Mouse (Mus musculus): ENCODE results near the gene Ppp1r2. TPM values are rescaled to one million over a fixed set of nuclear protein-coding genes. Genes with fewer than 3 reads are reported as not detected.
"Not testable (repeated sequence)": the region's sequence is repeated elsewhere in the genome, so short reads cannot be mapped to it uniquely, and the experiment has no call there.

The Ppp1r2 gene
- polyA plus RNA-seq (2015; fragmentation: Nextera tagmentation; extraction: Ambion mirVana): 143 and 160 TPM in 2 replicates

- no peaks in the 10 kb centered on the region for H3K36me3 ChIP-seq (ENCODE audit: insufficient read depth, low read length)
- H3K4me3 ChIP-seq (ENCODE audit: low read depth, low read length): peak within 1 kb of the TSS; percentile 78
- H3K4me1 ChIP-seq (ENCODE audit: insufficient read depth, low read depth, low read length): peaks cover 8% of the 10 kb centered on the region; the same call in 1 of the 2 replicates
- 1% methylated on average over 72 of the region's 83 CpGs for WGBS
- ATAC-seq: peak; percentile 94
- DNase-seq (ENCODE audit: low spot score): peak; percentile 96
- peak within 1 kb of the TSS; percentile 48 for H3K4me2 ChIP-seq (replicated peaks; ENCODE audit: low read depth, low read length)
- H3K27me3 ChIP-seq (replicated peaks; ENCODE audit: insufficient read depth, low read length): no peaks in the 10 kb centered on the region
- TF ChIP-seq EP300 (IDR thresholded peaks at IDR 0.05) (no peak), CTCF (IDR thresholded peaks at IDR 0.05) (peak; percentile 40)
- peak within 1 kb of the TSS; percentile 92 for H3K27ac ChIP-seq (ENCODE audit: low read length)
- peak within 1 kb of the TSS; percentile 94 for H3K9ac ChIP-seq (replicated peaks; ENCODE audit: low read depth)
- H3K9me3 ChIP-seq (ENCODE audit: low read length): no peaks in the 10 kb centered on the region
These were observed at the start of gene Ppp1r2 for GRCm38 (mm10) chr16:31274674-31275460. Gene Ppp1r2, minus strand, starts transcription at chr16:31275277.

GRCm38 (mm10) chr16:31321501-31321900, 46.4 kb upstream of the Ppp1r2 start:
- WGBS: 59% methylated on average over 4 of the region's 4 CpGs
- Histone ChIP-seq H3K27me3 (replicated peaks; ENCODE audit: insufficient read depth, low read length) (no peaks in the 10 kb centered on the region), H3K9me3 (ENCODE audit: low read length) (no peaks in the 10 kb centered on the region), H3K27ac (ENCODE audit: low read length) (no peak overlapping the region), H3K36me3 (ENCODE audit: insufficient read depth, low read length) (no peaks in the 10 kb centered on the region), H3K4me3 (ENCODE audit: low read depth, low read length) (no peak overlapping the region), H3K9ac (replicated peaks; ENCODE audit: low read depth) (no peak overlapping the region), H3K4me1 (ENCODE audit: insufficient read depth, low read depth, low read length) (peaks cover 9% of the 10 kb centered on the region; the same call in 1 of the 2 replicates), H3K4me2 (replicated peaks; ENCODE audit: low read depth, low read length) (no peak overlapping the region)
- DNase-seq (ENCODE audit: low spot score): no peak
- TF ChIP-seq CTCF (IDR thresholded peaks at IDR 0.05) (no peak), EP300 (IDR thresholded peaks at IDR 0.05) (no peak)
- ATAC-seq: no peak

GRCm38 (mm10) chr16:31320954-31321353, 45.9 kb upstream of the Ppp1r2 start:
- H3K4me2 ChIP-seq (replicated peaks; ENCODE audit: low read depth, low read length): no peak overlapping the region
- no peak overlapping the region for H3K9ac ChIP-seq (replicated peaks; ENCODE audit: low read depth)
- TF ChIP-seq CTCF (IDR thresholded peaks at IDR 0.05): no peak
- no peak for TF ChIP-seq EP300 (IDR thresholded peaks at IDR 0.05)
- ATAC-seq: no peak
- DNase-seq (ENCODE audit: low spot score): no peak
- no peaks in the 10 kb centered on the region for H3K27me3 ChIP-seq (replicated peaks; ENCODE audit: insufficient read depth, low read length)
- H3K4me3 ChIP-seq (ENCODE audit: low read depth, low read length): no peak overlapping the region
- H3K36me3 ChIP-seq (ENCODE audit: insufficient read depth, low read length): no peaks in the 10 kb centered on the region
- peaks cover 6% of the 10 kb centered on the region; the same call in 1 of the 2 replicates for H3K4me1 ChIP-seq (ENCODE audit: insufficient read depth, low read depth, low read length)
- no peaks in the 10 kb centered on the region for H3K9me3 ChIP-seq (ENCODE audit: low read length)
- H3K27ac ChIP-seq (ENCODE audit: low read length): no peak overlapping the region
- 73% methylated on average over 7 of the region's 7 CpGs for WGBS

GRCm38 (mm10) chr16:31319723-31320122, 44.6 kb upstream of the Ppp1r2 start:
- H3K27ac ChIP-seq (ENCODE audit: low read length): peak overlapping the region; percentile 71
- not testable (repeated sequence) for ATAC-seq

GRCm38 (mm10) chr16:31319316-31319715, 44.2 kb upstream of the Ppp1r2 start:
- 49% methylated on average over 4 of the region's 4 CpGs for WGBS
- DNase-seq (ENCODE audit: low spot score): peak; percentile 75
- peak; percentile 28 for ATAC-seq

More at GRCm38 (mm10) chr16:31319723-31320122, 44.6 kb upstream of the Ppp1r2 start:
- H3K36me3 ChIP-seq (ENCODE audit: insufficient read depth, low read length); H3K4me3 ChIP-seq (ENCODE audit: low read depth, low read length); H3K27me3 ChIP-seq (replicated peaks; ENCODE audit: insufficient read depth, low read length); DNase-seq (ENCODE audit: low spot score); H3K4me2 ChIP-seq (replicated peaks; ENCODE audit: low read depth, low read length); H3K9me3 ChIP-seq (ENCODE audit: low read length); H3K9ac ChIP-seq (replicated peaks; ENCODE audit: low read depth); H3K4me1 ChIP-seq (ENCODE audit: insufficient read depth, low read depth, low read length): not testable (repeated sequence)
- WGBS: 65% methylated on average over 3 of the region's 3 CpGs
- peak; percentile 31 for TF ChIP-seq CTCF (IDR thresholded peaks at IDR 0.05)

GRCm38 (mm10) chr16:31318418-31318817, 43.3 kb upstream of the Ppp1r2 start:
- Histone ChIP-seq H3K9ac (replicated peaks; ENCODE audit: low read depth) (no peak overlapping the region), H3K36me3 (ENCODE audit: insufficient read depth, low read length) (no peaks in the 10 kb centered on the region), H3K4me3 (ENCODE audit: low read depth, low read length) (no peak overlapping the region), H3K9me3 (ENCODE audit: low read length) (no peaks in the 10 kb centered on the region), H3K27ac (ENCODE audit: low read length) (peak overlapping the region; percentile 71), H3K4me1 (ENCODE audit: insufficient read depth, low read depth, low read length) (peaks cover 10% of the 10 kb centered on the region; the same call in 1 of the 2 replicates), H3K27me3 (replicated peaks; ENCODE audit: insufficient read depth, low read length) (no peaks in the 10 kb centered on the region), H3K4me2 (replicated peaks; ENCODE audit: low read depth, low read length) (no peak overlapping the region)
- TF ChIP-seq EP300 (IDR thresholded peaks at IDR 0.05): peak; percentile 78
- no peak for TF ChIP-seq CTCF (IDR thresholded peaks at IDR 0.05)
- peak; percentile 78 for DNase-seq (ENCODE audit: low spot score)
- WGBS: 28% methylated on average over 2 of the region's 2 CpGs
- peak; percentile 14; the same call in 1 of the 2 replicates for ATAC-seq

More at GRCm38 (mm10) chr16:31319316-31319715, 44.2 kb upstream of the Ppp1r2 start:
- H3K27me3 ChIP-seq (replicated peaks; ENCODE audit: insufficient read depth, low read length): no peaks in the 10 kb centered on the region
- no peak for TF ChIP-seq EP300 (IDR thresholded peaks at IDR 0.05)
- no peak for TF ChIP-seq CTCF (IDR thresholded peaks at IDR 0.05)
- H3K36me3 ChIP-seq (ENCODE audit: insufficient read depth, low read length): no peaks in the 10 kb centered on the region
- no peaks in the 10 kb centered on the region for H3K9me3 ChIP-seq (ENCODE audit: low read length)
- no peak overlapping the region for H3K4me2 ChIP-seq (replicated peaks; ENCODE audit: low read depth, low read length)
- no peak overlapping the region for H3K4me3 ChIP-seq (ENCODE audit: low read depth, low read length)
- H3K27ac ChIP-seq (ENCODE audit: low read length): peak overlapping the region; percentile 71
- peaks cover 10% of the 10 kb centered on the region; the same call in 1 of the 2 replicates for H3K4me1 ChIP-seq (ENCODE audit: insufficient read depth, low read depth, low read length)
- H3K9ac ChIP-seq (replicated peaks; ENCODE audit: low read depth): no peak overlapping the region

Measured in lung, postnatal 0 days (tissue).